16 mouse cellular contexts compared by ENCODE assay signal in genomic region chr17:24674277-24674676, GRCm38 (mm10). TPM values are rescaled to one million over a fixed set of nuclear protein-coding genes. Genes with fewer than 3 reads are reported as not detected.
DNase-seq lines count a peak whose midpoint lies in the region; ATAC-seq and TF ChIP-seq lines count a peak whose summit lies in the region.
"Had no signal": no experiment of that assay in that cellular context is flagged by ENCODE, and none has a peak within 500 bp of the region (broad histone marks: within the 10 kb centered on the region; RNA-seq: fewer than 3 reads in every experiment).

No protein-coding gene starts in this region.

- DNase-seq in heart, adult 18-20 months = no peak
- no peak for DNase-seq in liver, embryonic 11.5 days (ENCODE audit: low spot score)
- DNase-seq in liver, postnatal 0 days = no peak
- peak; percentile 41 for DNase-seq in right cerebral cortex, postnatal 14 days
- DNase-seq: adrenal gland, adult 2 months; cerebellum, postnatal 10 days; kidney, adult 8-10 months had no signal

- WGBS in heart, embryonic 15.5 days = 53% methylated on average over 7 of the region's 7 CpGs
- WGBS in liver, embryonic 11.5 days = 69% methylated on average over 7 of the region's 7 CpGs
- 55% methylated on average over 7 of the region's 7 CpGs for WGBS in liver, postnatal 0 days (ENCODE audit: insufficient replicate concordance)

- H3K4me2 ChIP-seq in heart, embryonic 15.5 days = no peak overlapping the region
- H3K4me2 ChIP-seq in liver, embryonic 11.5 days = no peak overlapping the region
- H3K4me2 ChIP-seq in liver, postnatal 0 days (ENCODE audit: low read depth, low read length) = no peak overlapping the region

- peaks cover 35% of the 10 kb centered on the region for H3K4me1 ChIP-seq in heart, embryonic 15.5 days (replicated peaks)
- H3K4me1 ChIP-seq in liver, embryonic 11.5 days (replicated peaks; ENCODE audit: control insufficient read depth, insufficient read depth, low read length) = peaks cover 40% of the 10 kb centered on the region
- peaks cover 34% of the 10 kb centered on the region for H3K4me1 ChIP-seq in liver, postnatal 0 days (ENCODE audit: insufficient read depth)

- TF ChIP-seq EP300 in liver, postnatal 0 days (IDR thresholded peaks at IDR 0.05; ENCODE audit: low read depth) = no peak

- H3K9ac ChIP-seq in heart, embryonic 15.5 days = 0 out of 2 replicates have a peak overlapping the region, but pooled peaks have one; percentile 4
- H3K9ac ChIP-seq in liver, embryonic 11.5 days (ENCODE audit: low read depth, low read length) = peak overlapping the region; percentile 31; the same call in 1 of the 2 replicates
- no peak overlapping the region for H3K9ac ChIP-seq in liver, postnatal 0 days (replicated peaks)

- no peaks in the 10 kb centered on the region for H3K27me3 ChIP-seq in heart, embryonic 15.5 days
- no peaks in the 10 kb centered on the region for H3K27me3 ChIP-seq in liver, embryonic 11.5 days (replicated peaks; ENCODE audit: control insufficient read depth, insufficient read depth, low read length)
- H3K27me3 ChIP-seq in liver, postnatal 0 days (ENCODE audit: insufficient read depth, low read length) = no peaks in the 10 kb centered on the region
- H3K27me3 ChIP-seq: CH12.LX had no signal

- no peak for ATAC-seq in heart, embryonic 15.5 days (replicated peaks; ENCODE audit: insufficient number of reproducible peaks, insufficient read depth, low FRiP score, low read depth)
- no peak for ATAC-seq in liver, embryonic 11.5 days (replicated peaks; ENCODE audit: low FRiP score)
- no peak for ATAC-seq in liver, postnatal 0 days
- 0 out of 4 replicates have a peak, but pooled peaks have one; percentile 14 to 25 for ATAC-seq in hematopoietic stem cell, adult 5-6 weeks (replicated peaks in 1 of 2; ENCODE audit: insufficient read depth in 1 of 2, low FRiP score in 2 of 2, low TSS enrichment in 1 of 2, low read depth in 1 of 2, poor library complexity in 2 of 2, severe bottlenecking in 2 of 2)
- ATAC-seq in erythroid progenitor cell, adult 5-6 weeks (replicated peaks; ENCODE audit: low FRiP score, poor library complexity, severe bottlenecking) = no peak
- ATAC-seq: forebrain, embryonic 14.5 days; hindbrain, embryonic 16.5 days; midbrain, embryonic 16.5 days had no signal

- H3K36me3 ChIP-seq in heart, embryonic 15.5 days = peaks cover 28% of the 10 kb centered on the region
- H3K36me3 ChIP-seq in liver, embryonic 11.5 days (ENCODE audit: control insufficient read depth, insufficient read depth, low read length) = peaks cover 23% of the 10 kb centered on the region
- H3K36me3 ChIP-seq in liver, postnatal 0 days (replicated peaks; ENCODE audit: insufficient read depth, low read length) = peaks cover 28% of the 10 kb centered on the region

- no peaks in the 10 kb centered on the region for H3K9me3 ChIP-seq in heart, embryonic 15.5 days (replicated peaks)
- no peaks in the 10 kb centered on the region for H3K9me3 ChIP-seq in liver, embryonic 11.5 days (ENCODE audit: control insufficient read depth, low read length)
- H3K9me3 ChIP-seq in liver, postnatal 0 days (ENCODE audit: low read length) = no peaks in the 10 kb centered on the region

- no peak overlapping the region for H3K27ac ChIP-seq in heart, embryonic 15.5 days
- H3K27ac ChIP-seq in liver, embryonic 11.5 days (ENCODE audit: low read depth, low read length) = no peak overlapping the region
- H3K27ac ChIP-seq in liver, postnatal 0 days (ENCODE audit: low read depth) = no peak overlapping the region
- H3K27ac ChIP-seq: macrophage had no signal

- no peak overlapping the region for H3K4me3 ChIP-seq in heart, embryonic 15.5 days
- H3K4me3 ChIP-seq in liver, embryonic 11.5 days (ENCODE audit: low read depth, low read length) = no peak overlapping the region
- H3K4me3 ChIP-seq in liver, postnatal 0 days (ENCODE audit: low read depth, low read length) = no peak overlapping the region

- TF ChIP-seq CTCF in liver, postnatal 0 days (IDR thresholded peaks at IDR 0.05; ENCODE audit: low read depth) = no peak

RNA-seq across cellular contexts. Expression of gene Zfp598, which starts 4.8 kb away (rescaled TPM):
- polyA plus RNA-seq in heart, embryonic 15.5 days (2015; fragmentation: Nextera tagmentation; extraction: Ambion mirVana) = 12.5 and 18.1 TPM in 2 replicates
- 10 to 100 TPM; 16.4 to 17.2 TPM for total RNA-seq in heart, adult 18-20 months (2021)
- 37.4 and 38.3 TPM in 2 replicates for polyA plus RNA-seq in liver, embryonic 11.5 days (2014; fragmentation: Nextera tagmentation; extraction: Ambion mirVana)
- 7.2 and 7.6 TPM in 2 replicates for polyA plus RNA-seq in liver, postnatal 0 days (2015; fragmentation: Nextera tagmentation; extraction: Ambion mirVana)
- total RNA-seq in hematopoietic stem cell, adult 5-6 weeks (2017) = 19.7 and 22.8 TPM in 2 replicates
- 13.4 and 18.4 TPM in 2 replicates for total RNA-seq in erythroid progenitor cell, adult 5-6 weeks (2015; ENCODE audit: low replicate concordance)
- total RNA-seq in erythroid progenitor cell, adult 5-6 weeks (2017; ENCODE audit: low replicate concordance) = 9.2 and 12.0 TPM in 2 replicates

RNA-seq across cellular contexts. Expression of gene Syngr3, which starts 15.5 kb away (rescaled TPM):
- polyA plus RNA-seq in heart, embryonic 15.5 days (2015; fragmentation: Nextera tagmentation; extraction: Ambion mirVana) = 0.44 and 3.0 TPM in 2 replicates
- under 1 TPM in 1 of 2 experiments, not detected in 1; 0.17 TPM for total RNA-seq in heart, adult 18-20 months (2021)
- 0.26 and 0.49 TPM in 2 replicates for polyA plus RNA-seq in liver, embryonic 11.5 days (2014; fragmentation: Nextera tagmentation; extraction: Ambion mirVana)
- polyA plus RNA-seq in liver, postnatal 0 days (2015; fragmentation: Nextera tagmentation; extraction: Ambion mirVana) = 0.11 TPM in 2 replicates
- 0.25 TPM in 1 of 2 replicates, not detected in the other for total RNA-seq in hematopoietic stem cell, adult 5-6 weeks (2017)
- total RNA-seq in erythroid progenitor cell, adult 5-6 weeks (2015; ENCODE audit: low replicate concordance) = not detected in 2 replicates
- total RNA-seq in erythroid progenitor cell, adult 5-6 weeks (2017; ENCODE audit: low replicate concordance) = not detected in 2 replicates

RNA-seq across cellular contexts. Expression of gene Npw, which starts 16.0 kb away (rescaled TPM):
- 0.26 TPM in 1 of 2 replicates, not detected in the other for polyA plus RNA-seq in heart, embryonic 15.5 days (2015; fragmentation: Nextera tagmentation; extraction: Ambion mirVana)
- not detected for total RNA-seq in heart, adult 18-20 months (2021)
- polyA plus RNA-seq in liver, embryonic 11.5 days (2014; fragmentation: Nextera tagmentation; extraction: Ambion mirVana) = 0.31 and 0.47 TPM in 2 replicates
- polyA plus RNA-seq in liver, postnatal 0 days (2015; fragmentation: Nextera tagmentation; extraction: Ambion mirVana) = not detected in 2 replicates
- total RNA-seq in hematopoietic stem cell, adult 5-6 weeks (2017) = not detected in 2 replicates
- not detected in 2 replicates for total RNA-seq in erythroid progenitor cell, adult 5-6 weeks (2015; ENCODE audit: low replicate concordance)
- not detected in 2 replicates for total RNA-seq in erythroid progenitor cell, adult 5-6 weeks (2017; ENCODE audit: low replicate concordance)
- total RNA-seq: adrenal gland, adult 2 months; CH12.LX had no signal
- polyA plus RNA-seq: forebrain, embryonic 14.5 days; gonadal fat pad, adult 2 months; macrophage had no signal

RNA-seq across cellular contexts. Expression of gene Gfer, which starts 21.7 kb away (rescaled TPM):
- 26.3 and 26.8 TPM in 2 replicates for polyA plus RNA-seq in heart, embryonic 15.5 days (2015; fragmentation: Nextera tagmentation; extraction: Ambion mirVana)
- total RNA-seq in heart, adult 18-20 months (2021) = 10 to 100 TPM; 24.0 to 24.3 TPM
- polyA plus RNA-seq in liver, embryonic 11.5 days (2014; fragmentation: Nextera tagmentation; extraction: Ambion mirVana) = 64.2 and 74.7 TPM in 2 replicates
- polyA plus RNA-seq in liver, postnatal 0 days (2015; fragmentation: Nextera tagmentation; extraction: Ambion mirVana) = 46.5 and 50.7 TPM in 2 replicates
- total RNA-seq in hematopoietic stem cell, adult 5-6 weeks (2017) = 29.3 and 45.5 TPM in 2 replicates
- total RNA-seq in erythroid progenitor cell, adult 5-6 weeks (2015; ENCODE audit: low replicate concordance) = 9.6 and 15.9 TPM in 2 replicates
- total RNA-seq in erythroid progenitor cell, adult 5-6 weeks (2017; ENCODE audit: low replicate concordance) = 14.0 and 15.7 TPM in 2 replicates

RNA-seq across cellular contexts. Expression of gene Noxo1, which starts 21.8 kb away (rescaled TPM):
- polyA plus RNA-seq in heart, embryonic 15.5 days (2015; fragmentation: Nextera tagmentation; extraction: Ambion mirVana) = 0.94 and 1.3 TPM in 2 replicates
- under 1 TPM; 0.77 to 0.99 TPM for total RNA-seq in heart, adult 18-20 months (2021)
- 0.56 and 0.58 TPM in 2 replicates for polyA plus RNA-seq in liver, embryonic 11.5 days (2014; fragmentation: Nextera tagmentation; extraction: Ambion mirVana)
- 0.51 and 0.58 TPM in 2 replicates for polyA plus RNA-seq in liver, postnatal 0 days (2015; fragmentation: Nextera tagmentation; extraction: Ambion mirVana)
- total RNA-seq in hematopoietic stem cell, adult 5-6 weeks (2017) = 1.2 and 2.8 TPM in 2 replicates
- total RNA-seq in erythroid progenitor cell, adult 5-6 weeks (2015; ENCODE audit: low replicate concordance) = not detected in 2 replicates
- not detected in 2 replicates for total RNA-seq in erythroid progenitor cell, adult 5-6 weeks (2017; ENCODE audit: low replicate concordance)

Comparison
In these comparisons a context has a peak if more than half of its experiments do, and no peak if none do; other contexts are left out.
1. ATAC-seq: peak in hematopoietic stem cell, adult 5-6 weeks (2 of 2); none in heart, embryonic 15.5 days (single experiment), liver, embryonic 11.5 days (single experiment), liver, postnatal 0 days (single experiment) and erythroid progenitor cell, adult 5-6 weeks (single experiment).